Mouse (Mus musculus) midbrain, embryonic 10.5 days (tissue): ENCODE measurements at regions not wholly inside any gene's neighbourhood (a gene's known extent, or its start where the extent isn't known, plus 50 kb on each side); places are given as distances from the start of the nearest gene placed in this dataset.

Experiments used
- DNase-seq: peaks from one replicate; pipeline ENCODE4 v3.0.0-alpha.2; 2017; ENCODE audit warnings: low spot score
- H3K27ac ChIP-seq: fragments of 300-500 bp; sonication (generic); replicated peaks from 2 replicates; pipeline ENCODE4 v1.5.1; 2016; ENCODE audit warnings: mild to moderate bottlenecking
- H3K27me3 ChIP-seq: fragments of 300-500 bp; sonication (generic); 2 replicates; pipeline ENCODE4 v1.6.1; 2016; ENCODE audit warnings: low read depth, mild to moderate bottlenecking; ENCODE audit not compliant: poor library complexity, severe bottlenecking
- H3K36me3 ChIP-seq: fragments of 300-500 bp; sonication (generic); 2 replicates; pipeline ENCODE4 v1.6.1; 2016; ENCODE audit warnings: mild to moderate bottlenecking, moderate library complexity
- H3K4me1 ChIP-seq: fragments of 300-500 bp; sonication (generic); 2 replicates; pipeline ENCODE4 v1.6.1; 2016
- H3K4me3 ChIP-seq: fragments of 300-500 bp; sonication (generic); 2 replicates; pipeline ENCODE4 v1.5.1; 2016; ENCODE audit warnings: mild to moderate bottlenecking, moderate library complexity
- H3K9me3 ChIP-seq: fragments of 300-500 bp; sonication (generic); replicated peaks from 2 replicates; pipeline ENCODE4 v1.6.1; 2016; ENCODE audit warnings: mild to moderate bottlenecking
- WGBS: fragments of 180-500 bp; shearing (Covaris S2); methylation state at CpG from one replicate; pipeline ENCODE4 v1.1.7; 2016; 5-methylcytosine and 5-hydroxymethylcytosine counted together

DNA sequence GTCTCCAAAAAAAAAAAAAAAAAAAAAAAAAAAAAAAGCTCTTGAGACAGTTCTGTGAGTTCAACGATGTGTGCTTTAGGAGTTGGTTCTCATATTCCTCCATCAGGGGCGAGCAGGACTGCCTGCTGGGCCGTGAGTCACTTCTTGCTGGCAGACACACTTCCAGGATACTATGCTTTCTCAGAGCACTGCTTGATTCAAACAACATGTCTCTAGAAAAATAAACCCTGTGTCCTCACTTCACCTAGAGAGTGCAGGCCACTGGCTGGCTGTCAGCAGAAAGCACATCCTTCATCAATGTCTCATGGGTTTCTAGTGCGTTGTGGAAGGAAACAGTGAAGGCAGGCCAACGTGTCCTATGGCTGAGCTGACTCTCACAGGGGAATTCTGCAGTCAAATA, 416.8 kb downstream of the Tns3 start:
- DNase-seq, result peak; percentile 16
- no peaks in the 10 kb centered on the region for H3K4me1 ChIP-seq
- WGBS, result 66% methylated on average over 5 of the region's 5 CpGs

GRCm38 (mm10) chr11:8247024-8247423, 417.3 kb downstream of the Tns3 start:
- Histone ChIP-seq H3K27me3 (no peaks in the 10 kb centered on the region), H3K9me3 (no peaks in the 10 kb centered on the region), H3K4me1 (no peaks in the 10 kb centered on the region), H3K27ac (no peak overlapping the region), H3K4me3 (no peak overlapping the region), H3K36me3 (no peaks in the 10 kb centered on the region)
- 78% methylated on average over 2 of the region's 2 CpGs for WGBS
- DNase-seq, result no peak

More for the DNA sequence above, 416.8 kb downstream of the Tns3 start:
- Histone ChIP-seq H3K27ac (no peak overlapping the region), H3K9me3 (no peaks in the 10 kb centered on the region), H3K4me3 (no peak overlapping the region), H3K36me3 (no peaks in the 10 kb centered on the region), H3K27me3 (no peaks in the 10 kb centered on the region)

- DNase-seq, result no peak
- no peak overlapping the region for H3K27ac ChIP-seq
- H3K27me3 ChIP-seq, result no peaks in the 10 kb centered on the region
- 42% methylated on average over 3 of the region's 3 CpGs for WGBS
- no peaks in the 10 kb centered on the region for H3K36me3 ChIP-seq
- no peaks in the 10 kb centered on the region for H3K4me1 ChIP-seq
- H3K9me3 ChIP-seq, result peaks cover 2% of the 10 kb centered on the region; the same call in 1 of the 2 replicates
- H3K4me3 ChIP-seq, result no peak overlapping the region
Measured at GRCm38 (mm10) chr11:8245408-8246003, 418.8 kb downstream of the Tns3 start.

DNA sequence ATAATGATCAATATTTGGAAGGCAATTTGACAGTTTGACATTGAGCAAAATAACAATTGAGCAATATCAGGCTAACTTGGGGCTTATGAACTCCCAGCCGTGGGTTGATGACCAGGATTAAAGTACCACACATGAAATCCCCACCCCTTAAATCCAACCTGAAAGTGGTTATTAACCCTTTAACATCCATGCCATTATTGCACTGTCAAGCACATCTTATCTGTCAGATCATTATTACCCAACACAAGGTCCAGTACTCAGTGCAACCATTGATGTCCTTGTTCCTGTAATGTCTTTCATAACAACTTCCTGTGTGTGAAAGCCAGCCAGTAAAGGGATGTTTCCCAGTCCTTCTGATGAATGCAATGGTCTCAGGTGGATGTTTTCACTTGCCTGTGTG, 425.8 kb downstream of the Tns3 start:
- 79% methylated on average over 1 of the region's 1 CpGs for WGBS
- no peak overlapping the region for H3K4me3 ChIP-seq
- no peak overlapping the region for H3K27ac ChIP-seq
- H3K4me1 ChIP-seq, result no peaks in the 10 kb centered on the region
- no peaks in the 10 kb centered on the region for H3K36me3 ChIP-seq
- H3K27me3 ChIP-seq, result no peaks in the 10 kb centered on the region
- H3K9me3 ChIP-seq, result peaks cover 8% of the 10 kb centered on the region; the same call in 1 of the 2 replicates
- no peak for DNase-seq

- H3K4me1 ChIP-seq, result no peaks in the 10 kb centered on the region
- H3K9me3 ChIP-seq, result peaks cover 8% of the 10 kb centered on the region; the same call in 1 of the 2 replicates
- no peak overlapping the region for H3K27ac ChIP-seq
- 64% methylated on average over 4 of the region's 4 CpGs for WGBS
- H3K4me3 ChIP-seq, result no peak overlapping the region
- no peak for DNase-seq
- no peaks in the 10 kb centered on the region for H3K36me3 ChIP-seq
- H3K27me3 ChIP-seq, result no peaks in the 10 kb centered on the region
Measured at GRCm38 (mm10) chr11:8237556-8237955, 426.8 kb downstream of the Tns3 start.

GRCm38 (mm10) chr11:8236056-8236455, 428.3 kb downstream of the Tns3 start:
- Histone ChIP-seq H3K4me1 (no peaks in the 10 kb centered on the region), H3K9me3 (peaks cover 8% of the 10 kb centered on the region; the same call in 1 of the 2 replicates), H3K36me3 (no peaks in the 10 kb centered on the region), H3K27me3 (no peaks in the 10 kb centered on the region), H3K27ac (no peak overlapping the region), H3K4me3 (no peak overlapping the region)
- DNase-seq, result no peak
- WGBS, result 89% methylated on average over 2 of the region's 2 CpGs

DNA sequence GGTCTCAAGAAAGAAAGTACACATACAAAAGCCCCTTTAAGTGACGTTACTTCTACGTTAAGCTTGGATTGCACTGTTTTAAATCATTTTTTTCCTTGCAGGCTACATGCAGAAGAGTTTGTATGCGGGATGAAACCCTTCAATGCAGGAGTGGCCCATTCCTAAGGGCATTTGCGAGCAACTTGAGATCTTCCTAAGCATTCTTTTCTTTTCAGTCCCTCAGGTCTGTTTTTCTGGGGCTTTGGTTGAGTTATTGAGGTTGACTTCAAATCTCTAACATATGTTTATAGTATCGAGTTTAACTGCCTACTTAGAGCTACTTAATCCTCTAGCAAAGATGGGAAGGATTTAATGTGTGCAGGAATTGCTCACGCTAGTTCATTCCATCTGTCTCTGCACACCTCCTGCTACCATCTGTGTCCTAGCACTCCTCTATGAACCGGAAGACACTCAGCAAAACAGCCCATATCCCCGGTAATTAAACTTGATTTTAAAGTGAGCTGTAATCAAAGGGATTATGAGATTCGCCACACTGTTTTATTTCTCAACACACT, 431.6 kb downstream of the Tns3 start:
- peaks cover 4% of the 10 kb centered on the region for H3K4me1 ChIP-seq
- no peak overlapping the region for H3K4me3 ChIP-seq
- no peaks in the 10 kb centered on the region for H3K27me3 ChIP-seq
- H3K27ac ChIP-seq, result no peak overlapping the region
- 82% methylated on average over 9 of the region's 9 CpGs for WGBS
- no peaks in the 10 kb centered on the region for H3K36me3 ChIP-seq
- no peaks in the 10 kb centered on the region for H3K9me3 ChIP-seq
- DNase-seq, result no peak

GRCm38 (mm10) chr11:8229787-8230186, 434.5 kb downstream of the Tns3 start:
- H3K27me3 ChIP-seq, result no peaks in the 10 kb centered on the region
- 74% methylated on average over 7 of the region's 7 CpGs for WGBS
- no peak overlapping the region for H3K27ac ChIP-seq
- DNase-seq, result no peak
- H3K4me3 ChIP-seq, result no peak overlapping the region
- peaks cover 4% of the 10 kb centered on the region for H3K4me1 ChIP-seq
- no peaks in the 10 kb centered on the region for H3K36me3 ChIP-seq
- no peaks in the 10 kb centered on the region for H3K9me3 ChIP-seq

GRCm38 (mm10) chr11:8227772-8228425, 436.4 kb downstream of the Tns3 start:
- Histone ChIP-seq H3K9me3 (no peaks in the 10 kb centered on the region), H3K36me3 (no peaks in the 10 kb centered on the region), H3K4me3 (no peak overlapping the region), H3K27me3 (no peaks in the 10 kb centered on the region), H3K27ac (0 out of 2 replicates have a peak overlapping the region, but pooled peaks have one; percentile 55), H3K4me1 (peaks cover 4% of the 10 kb centered on the region)
- DNase-seq, result no peak
- 49% methylated on average over 8 of the region's 8 CpGs for WGBS

DNA sequence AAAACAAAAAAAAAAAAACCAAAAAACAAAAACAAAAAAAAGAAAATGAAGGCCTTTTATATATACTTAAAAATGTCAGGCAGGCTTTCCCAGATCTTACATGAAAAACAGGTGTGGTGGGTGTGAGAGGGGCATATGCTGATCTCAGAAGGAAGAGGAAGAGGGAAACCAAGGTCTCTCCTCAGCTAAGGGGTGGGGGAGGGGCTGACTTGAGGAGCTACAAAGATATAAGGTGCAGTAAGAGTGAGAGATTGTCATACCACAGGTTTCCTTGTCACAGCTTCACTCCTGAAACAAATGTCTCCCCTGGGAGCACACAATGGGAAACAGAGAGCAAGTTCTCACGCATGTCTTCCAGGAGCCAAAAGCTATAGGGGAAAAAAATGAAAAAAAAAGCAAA, 440.0 kb downstream of the Tns3 start:
- Histone ChIP-seq H3K4me1 (peaks cover 4% of the 10 kb centered on the region), H3K27ac (no peak overlapping the region), H3K9me3 (no peaks in the 10 kb centered on the region), H3K27me3 (no peaks in the 10 kb centered on the region), H3K4me3 (no peak overlapping the region), H3K36me3 (no peaks in the 10 kb centered on the region)
- WGBS, result 92% methylated on average over 1 of the region's 1 CpGs
- DNase-seq, result no peak

GRCm38 (mm10) chr11:8220618-8221017, 443.7 kb downstream of the Tns3 start:
- Histone ChIP-seq H3K27me3 (no peaks in the 10 kb centered on the region), H3K27ac (no peak overlapping the region), H3K4me3 (no peak overlapping the region), H3K36me3 (no peaks in the 10 kb centered on the region), H3K9me3 (no peaks in the 10 kb centered on the region), H3K4me1 (no peaks in the 10 kb centered on the region)
- WGBS, result 78% methylated on average over 3 of the region's 3 CpGs
- DNase-seq, result no peak

DNA sequence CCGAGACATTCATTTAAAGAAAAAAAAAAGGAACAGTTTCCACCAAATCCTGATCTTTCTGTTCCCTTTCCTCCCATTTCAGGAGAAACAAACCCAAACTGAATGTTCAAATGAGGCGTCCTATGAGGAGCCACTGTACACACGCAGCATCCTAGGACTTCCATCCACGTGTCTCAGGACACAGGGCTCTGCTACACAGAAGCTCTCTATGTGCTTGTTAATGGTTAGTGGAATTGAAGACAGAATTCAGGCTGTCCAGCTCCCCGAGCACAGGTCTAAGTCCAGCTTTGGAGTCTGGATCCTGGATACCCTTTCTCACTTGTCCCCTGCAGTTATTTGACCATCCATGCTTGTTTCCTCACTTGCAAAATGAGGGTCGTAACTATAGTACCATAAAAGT, 444.4 kb downstream of the Tns3 start:
- Histone ChIP-seq H3K27me3 (no peaks in the 10 kb centered on the region), H3K4me3 (no peak overlapping the region), H3K4me1 (no peaks in the 10 kb centered on the region), H3K9me3 (no peaks in the 10 kb centered on the region), H3K27ac (no peak overlapping the region), H3K36me3 (no peaks in the 10 kb centered on the region)
- WGBS, result 78% methylated on average over 6 of the region's 6 CpGs
- DNase-seq, result no peak

DNA sequence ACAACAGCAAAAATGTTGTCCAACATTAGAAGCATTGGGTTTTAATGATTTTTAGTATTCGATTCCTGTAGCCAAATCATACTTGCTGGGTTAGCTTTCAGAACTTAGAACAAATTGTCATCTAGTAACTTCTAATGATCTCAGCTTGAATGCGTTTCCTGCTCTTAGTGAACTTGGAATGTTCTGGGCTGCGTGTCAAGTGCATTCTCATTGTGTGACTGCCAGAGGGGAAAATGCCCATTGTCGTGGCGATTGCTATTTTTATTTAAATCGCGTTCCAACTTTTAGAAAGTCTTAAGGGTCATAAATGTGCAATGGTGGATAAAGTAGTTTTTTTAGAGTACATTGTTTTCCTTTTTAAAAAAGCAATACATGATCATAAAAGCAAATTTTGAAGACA, 448.7 kb downstream of the Tns3 start:
- Histone ChIP-seq H3K36me3 (no peaks in the 10 kb centered on the region), H3K4me3 (no peak overlapping the region), H3K4me1 (no peaks in the 10 kb centered on the region), H3K27ac (no peak overlapping the region), H3K27me3 (no peaks in the 10 kb centered on the region), H3K9me3 (no peaks in the 10 kb centered on the region)
- no peak for DNase-seq
- 86% methylated on average over 7 of the region's 7 CpGs for WGBS
